ENCODE assay signal across 10 mouse cellular contexts in genomic region chr11:113294518-113294917, GRCm38 (mm10).
DNase-seq lines count a peak whose midpoint lies in the region; ATAC-seq and TF ChIP-seq lines count a peak whose summit lies in the region.
"Had no signal": no experiment of that assay in that cellular context is flagged by ENCODE, and none has a peak within 500 bp of the region (broad histone marks: within the 10 kb centered on the region; RNA-seq: fewer than 3 reads in every experiment).

No protein-coding gene starts in this region.

- peaks cover 45% of the 10 kb centered on the region for H3K4me1 ChIP-seq in forebrain, embryonic 13.5 days
- peaks cover 28% of the 10 kb centered on the region for H3K4me1 ChIP-seq in hindbrain, embryonic 15.5 days (replicated peaks)
- no peaks in the 10 kb centered on the region for H3K4me1 ChIP-seq in midbrain, postnatal 0 days (ENCODE audit: insufficient read depth, low read length)

- H3K27me3 ChIP-seq in forebrain, embryonic 13.5 days, result no peaks in the 10 kb centered on the region
- H3K27me3 ChIP-seq in hindbrain, embryonic 15.5 days, result peaks cover 3% of the 10 kb centered on the region; the same call in 1 of the 2 replicates
- no peaks in the 10 kb centered on the region; the same call in 1 of the 2 replicates for H3K27me3 ChIP-seq in midbrain, postnatal 0 days (ENCODE audit: insufficient read depth, low read length)
- H3K27me3 ChIP-seq: embryonic facial prominence, embryonic 15.5 days had no signal

- peak overlapping the region; percentile 12; the same call in 1 of the 2 replicates for H3K4me2 ChIP-seq in forebrain, embryonic 13.5 days
- no peak overlapping the region for H3K4me2 ChIP-seq in hindbrain, embryonic 15.5 days
- no peak overlapping the region for H3K4me2 ChIP-seq in midbrain, postnatal 0 days (ENCODE audit: low read depth, low read length, poor library complexity, severe bottlenecking)
- H3K4me2 ChIP-seq: embryonic facial prominence, embryonic 15.5 days had no signal

- H3K4me3 ChIP-seq in forebrain, embryonic 13.5 days, result no peak overlapping the region
- H3K4me3 ChIP-seq in hindbrain, embryonic 15.5 days, result no peak overlapping the region
- H3K4me3 ChIP-seq in midbrain, postnatal 0 days (ENCODE audit: low read depth, low read length), result no peak overlapping the region
- H3K4me3 ChIP-seq: embryonic facial prominence, embryonic 15.5 days had no signal

- H3K36me3 ChIP-seq in forebrain, embryonic 13.5 days (ENCODE audit: poor library complexity, severe bottlenecking), result no peaks in the 10 kb centered on the region
- no peaks in the 10 kb centered on the region for H3K36me3 ChIP-seq in hindbrain, embryonic 15.5 days
- no peaks in the 10 kb centered on the region for H3K36me3 ChIP-seq in midbrain, postnatal 0 days (ENCODE audit: insufficient read depth, low read length)
- H3K36me3 ChIP-seq: embryonic facial prominence, embryonic 15.5 days had no signal

- H3K9ac ChIP-seq in forebrain, embryonic 13.5 days, result peak overlapping the region; percentile 26; the same call in 1 of the 2 replicates
- H3K9ac ChIP-seq in hindbrain, embryonic 15.5 days, result no peak overlapping the region
- H3K9ac ChIP-seq in midbrain, postnatal 0 days (replicated peaks; ENCODE audit: low read length, poor library complexity, severe bottlenecking), result no peak overlapping the region
- H3K9ac ChIP-seq: embryonic facial prominence, embryonic 15.5 days had no signal

- no peak for TF ChIP-seq CTCF in midbrain, postnatal 0 days (IDR thresholded peaks at IDR 0.05)

- DNase-seq in left cerebral cortex, postnatal 14 days (ENCODE audit: low spot score in 2 of 2), result peak; percentile 20 to 42
- no peak for DNase-seq in left cerebral cortex, postnatal 36 days (ENCODE audit: low spot score in 2 of 2)
- peak; percentile 80 for DNase-seq in midbrain, postnatal 0 days (ENCODE audit: low spot score)
- no peak for DNase-seq in adrenal gland, postnatal 10 days
- DNase-seq in adrenal gland, adult 18-20 months (ENCODE audit: low spot score in 2 of 2), result no peak
- no peak for DNase-seq in gastrocnemius, postnatal 10 days
- DNase-seq: adrenal gland, postnatal 25 days had no signal

- intact Hi-C loops in left cerebral cortex, postnatal 14 days (cut with DNase I), result loop anchor here (5.0 to 10.0 kb wide), 2 partner anchors 97 to 520 kb away; no protein-coding TSS in a partner anchor
- intact Hi-C loops in left cerebral cortex, postnatal 36 days (cut with DNase I), result loop anchor here (5.0 kb wide), 1 partner anchor 72 kb away; no protein-coding TSS in a partner anchor

- peak; percentile 29; the same call in 1 of the 2 replicates for ATAC-seq in forebrain, embryonic 13.5 days
- peak; percentile 72 for ATAC-seq in hindbrain, embryonic 15.5 days (ENCODE audit: low FRiP score, low read depth)
- peak; percentile 79 for ATAC-seq in midbrain, postnatal 0 days (ENCODE audit: low FRiP score)

- no peaks in the 10 kb centered on the region for H3K9me3 ChIP-seq in forebrain, embryonic 13.5 days (replicated peaks)
- H3K9me3 ChIP-seq in hindbrain, embryonic 15.5 days, result no peaks in the 10 kb centered on the region
- no peaks in the 10 kb centered on the region for H3K9me3 ChIP-seq in midbrain, postnatal 0 days (ENCODE audit: low read length)
- H3K9me3 ChIP-seq: embryonic facial prominence, embryonic 15.5 days had no signal

- H3K27ac ChIP-seq in forebrain, embryonic 13.5 days, result peak overlapping the region; percentile 52
- H3K27ac ChIP-seq in hindbrain, embryonic 15.5 days (replicated peaks), result peak overlapping the region; percentile 55; the same call in 1 of the 2 replicates
- H3K27ac ChIP-seq in midbrain, postnatal 0 days (ENCODE audit: low read depth, low read length), result no peak overlapping the region
- H3K27ac ChIP-seq: embryonic facial prominence, embryonic 15.5 days had no signal

- WGBS in forebrain, embryonic 13.5 days, result 30% methylated on average over 8 of the region's 8 CpGs
- 16% methylated on average over 8 of the region's 8 CpGs for WGBS in hindbrain, embryonic 15.5 days
- 39% methylated on average over 8 of the region's 8 CpGs for WGBS in midbrain, postnatal 0 days

Comparison
In these comparisons a context has a peak if more than half of its experiments do, and no peak if none do; other contexts are left out.
1. DNase-seq: peak in left cerebral cortex, postnatal 14 days (2 of 2) and midbrain, postnatal 0 days (single experiment); none in left cerebral cortex, postnatal 36 days (0 of 2), adrenal gland, postnatal 10 days (single experiment), adrenal gland, adult 18-20 months (0 of 2) and gastrocnemius, postnatal 10 days (single experiment).
2. ATAC-seq: peak in every context shown above with its lines; median percentile 79 in midbrain, postnatal 0 days; 72 in hindbrain, embryonic 15.5 days; 29 in forebrain, embryonic 13.5 days.